Mouse (Mus musculus) liver, embryonic 14.5 days (tissue): ENCODE data around the gene Slc5a4b. TPM values are rescaled to one million over a fixed set of nuclear protein-coding genes. Genes with fewer than 3 reads are reported as not detected.

ENCODE experiments used
- ATAC-seq: fragments of 200-750 bp; cut with Nextera tagmentation; 2 replicates; pipeline ENCODE4 v1.8.0; 2017; ENCODE audit warnings: moderate number of reproducible peaks, mild to moderate bottlenecking, moderate library complexity; ENCODE audit not compliant: insufficient read depth
- DNase-seq, 3 experiments: peaks; one replicate each; pipeline ENCODE4 v3.0.0-alpha.2; 2012 to 2013; ENCODE audit warnings: low read depth in 3 of 3, low spot score in 3 of 3
- H3K27ac ChIP-seq: fragments of 300-500 bp; sonication (generic); 2 replicates; pipeline ENCODE4 v1.5.1; 2014; ENCODE audit warnings: moderate library complexity, mild to moderate bottlenecking, control low read depth, inconsistent platforms
- H3K27me3 ChIP-seq: fragments of 300-500 bp; sonication (generic); 2 replicates; pipeline ENCODE4 v1.6.1; 2014; ENCODE audit warnings: mild to moderate bottlenecking, low read length, moderate library complexity; ENCODE audit not compliant: control insufficient read depth, insufficient read depth
- H3K36me3 ChIP-seq: fragments of 300-500 bp; sonication (generic); replicated peaks from 2 replicates; pipeline ENCODE4 v1.6.1; 2014; ENCODE audit warnings: low read depth; ENCODE audit not compliant: control insufficient read depth, insufficient read depth
- H3K4me1 ChIP-seq, 2 experiments: fragments of 200-500 bp in 1 of 2; fragments of 300-500 bp in 1 of 2; sonication (generic) in 1 of 2; replicated peaks; 2 replicates each; pipeline ENCODE4 v1.6.1; 2012 to 2014; ENCODE audit warnings: antibody characterized with exemption in 1 of 2, inconsistent platforms in 1 of 2, low read length in 1 of 2; ENCODE audit not compliant: control insufficient read depth in 2 of 2, insufficient read depth in 2 of 2
- H3K4me2 ChIP-seq: fragments of 300-500 bp; sonication (generic); 2 replicates; pipeline ENCODE4 v1.6.1; 2014; ENCODE audit warnings: low read depth, mild to moderate bottlenecking, control low read depth, moderate library complexity
- H3K4me3 ChIP-seq, 2 experiments: fragments of 200-500 bp in 1 of 2; fragments of 300-500 bp in 1 of 2; sonication (generic) in 1 of 2; 2 replicates each; pipeline ENCODE4 v1.5.1; 2012 to 2014; ENCODE audit warnings: low read depth in 2 of 2, low read length in 2 of 2, mild to moderate bottlenecking in 2 of 2, control low read depth in 1 of 2, inconsistent platforms in 1 of 2, moderate library complexity in 1 of 2; ENCODE audit not compliant: insufficient read depth in 1 of 2
- H3K9ac ChIP-seq: fragments of 300-500 bp; sonication (generic); replicated peaks from 2 replicates; pipeline ENCODE4 v1.6.1; 2014; ENCODE audit warnings: mild to moderate bottlenecking, control low read depth, moderate library complexity
- H3K9me3 ChIP-seq: fragments of 300-500 bp; sonication (generic); 2 replicates; pipeline ENCODE4 v1.6.1; 2016; ENCODE audit warnings: low read length, mixed read lengths; ENCODE audit not compliant: control insufficient read depth
- CTCF ChIP-seq: IDR thresholded peaks from 2 replicates; pipeline ENCODE4 v1.5.1; 2016; ENCODE audit warnings: antibody characterized with exemption, low read depth, control low read depth
- EP300 ChIP-seq: IDR thresholded peaks from 2 replicates; pipeline ENCODE4 v1.6.1; 2016; ENCODE audit warnings: antibody characterized with exemption, low read depth
- WGBS: fragments of 180-500 bp; shearing (Covaris S2); extraction: QIAGEN DNeasy Blood & Tissue Kit; methylation state at CpG from one replicate; pipeline ENCODE4 v1.1.7; 2014; ENCODE audit not compliant: insufficient replicate concordance; 5-methylcytosine and 5-hydroxymethylcytosine counted together
- polyA plus RNA-seq, 2 experiments: library from polyadenylated mRNA; depleted of rRNA in 1 of 2; stranded (reverse) in 1 of 2; unstranded in 1 of 2; fragments of >200 nt; fragmentation: Nextera tagmentation in 1 of 2; extraction: Ambion mirVana in 1 of 2; gene quantifications; 2 replicates each; pipeline versions ENCODE4 v1.2.1 to v1.2.3; 2012 to 2014

Gene Slc5a4b
- polyA plus RNA-seq, 2 experiments = 0.03 to 0.10 TPM

- Histone ChIP-seq H3K4me1 (peaks cover 10 to 16% of the 10 kb centered on the region in 2 experiments; a peak in 3 of 4 replicates), H3K4me2 (peak overlapping the region; percentile 94), H3K9ac (peak overlapping the region; percentile 93), H3K27ac (peak overlapping the region; percentile 15; the same call in 1 of the 2 replicates), H3K36me3 (peaks cover 7% of the 10 kb centered on the region), H3K4me3 (peak overlapping the region; percentile 85 to 96), H3K9me3 (no peaks in the 10 kb centered on the region), H3K27me3 (no peaks in the 10 kb centered on the region)
- 12% methylated on average over 7 of the region's 7 CpGs for WGBS
- ATAC-seq = no peak
- TF ChIP-seq CTCF (no peak), EP300 (no peak)
- no peak for DNase-seq
These were observed 77.7 kb downstream of the Slc5a4b start for GRCm38 (mm10) chr10:76033119-76033455.

GRCm38 (mm10) chr10:76032402-76033118 lies 78.2 kb downstream of the Slc5a4b start, which contains the start of gene Zfp280b:
TSS of gene Zfp280b (plus strand) at chr10:76032650.
- Histone ChIP-seq H3K4me3 (peak within 1 kb of the TSS; percentile 85 to 96), H3K27ac (peak within 1 kb of the TSS; percentile 19), H3K9ac (peak within 1 kb of the TSS; percentile 93), H3K27me3 (no peaks in the 10 kb centered on the region), H3K4me1 (peaks cover 10 to 18% of the 10 kb centered on the region in 2 experiments; a peak in 3 of 4 replicates), H3K4me2 (peak within 1 kb of the TSS; percentile 94), H3K36me3 (peaks cover 2% of the 10 kb centered on the region; the same call in 1 of the 2 replicates), H3K9me3 (no peaks in the 10 kb centered on the region)
- under 1% methylated on average over 58 of the region's 58 CpGs for WGBS
- peak; percentile 91 for TF ChIP-seq CTCF
- no peak for TF ChIP-seq EP300
- DNase-seq = peak; percentile 86 to 90 (median 88)
- ATAC-seq = peak; percentile 98

- TF ChIP-seq EP300 = no peak
- no peak for TF ChIP-seq CTCF
- Histone ChIP-seq H3K4me2 (peak overlapping the region; percentile 94), H3K36me3 (no peaks in the 10 kb centered on the region; the same call in 1 of the 2 replicates), H3K4me3 (peak overlapping the region; percentile 85 to 96), H3K27me3 (no peaks in the 10 kb centered on the region), H3K9me3 (no peaks in the 10 kb centered on the region), H3K27ac (peak overlapping the region; percentile 19), H3K4me1 (peaks cover 10 to 21% of the 10 kb centered on the region in 2 experiments; a peak in 3 of 4 replicates), H3K9ac (peak overlapping the region; percentile 55)
- peak; percentile 82 for ATAC-seq
- peak in 1 of 3 experiments; percentile 30 for DNase-seq
- 40% methylated on average over 14 of the region's 14 CpGs for WGBS
These were observed 79.0 kb downstream of the Slc5a4b start for GRCm38 (mm10) chr10:76031511-76032401.

- Histone ChIP-seq H3K4me2 (no peak overlapping the region), H3K4me1 (peaks cover 10 to 21% of the 10 kb centered on the region in 2 experiments; a peak in 3 of 4 replicates), H3K4me3 (no peak overlapping the region), H3K9me3 (no peaks in the 10 kb centered on the region), H3K27ac (no peak overlapping the region), H3K9ac (no peak overlapping the region), H3K36me3 (no peaks in the 10 kb centered on the region; the same call in 1 of the 2 replicates), H3K27me3 (no peaks in the 10 kb centered on the region)
- ATAC-seq (no peak), DNase-seq (no peak)
- TF ChIP-seq CTCF (no peak), EP300 (no peak)
- 43% methylated on average over 5 of the region's 5 CpGs for WGBS
These were observed 80.3 kb downstream of the Slc5a4b start for GRCm38 (mm10) chr10:76030496-76030895.
